Mouse (Mus musculus): ENCODE measurements around the gene Cpa4.

DNA sequence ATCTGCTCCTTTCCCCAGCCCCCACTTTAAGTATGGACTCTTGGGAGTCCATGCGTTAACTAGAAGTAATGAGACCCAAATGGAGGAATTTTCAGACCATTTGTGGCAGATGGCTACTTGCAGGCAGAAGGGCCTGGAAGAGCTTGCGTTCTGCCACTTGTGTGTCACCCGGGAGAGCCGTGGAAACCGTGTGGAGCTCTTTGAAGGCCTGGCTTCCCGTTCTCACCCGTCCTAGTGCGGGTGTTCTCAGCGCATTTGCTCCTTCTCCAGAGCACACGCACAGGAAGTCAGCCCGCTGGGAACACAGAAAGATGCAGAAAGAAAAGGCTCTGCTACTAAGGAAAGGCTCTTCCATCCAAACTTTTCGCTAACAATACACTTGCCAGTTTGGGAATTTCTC is 25.1 kb upstream of the Cpa4 start:
- TF ChIP-seq CTCF (IDR thresholded peaks at IDR 0.05; ENCODE audit: low read depth), result no peak
- TF ChIP-seq EP300 (IDR thresholded peaks at IDR 0.05; ENCODE audit: low read depth), result no peak

Measured in liver, postnatal 0 days (tissue).